Mouse (Mus musculus) liver, postnatal 0 days (tissue): ENCODE results near the gene Galntl5. TPM values are rescaled to one million over a fixed set of nuclear protein-coding genes. Genes with fewer than 3 reads are reported as not detected.
A peak's percentile ranks its signal among the peaks of the same experiment; 100 is the strongest.
"Not testable (repeated sequence)": the region's sequence is repeated elsewhere in the genome, so short reads cannot be mapped to it uniquely, and the experiment has no call there.

Source experiments
- ATAC-seq: fragments of 200-750 bp; cut with Nextera tagmentation; 2 replicates; pipeline ENCODE4 v1.8.0; 2017; ENCODE audit warnings: mild to moderate bottlenecking, moderate library complexity
- DNase-seq: peaks from one replicate; pipeline ENCODE4 v3.0.0-alpha.2; 2016
- H3K27ac ChIP-seq: fragments of 300-500 bp; sonication (generic); 2 replicates; pipeline ENCODE4 v1.5.1; 2014; ENCODE audit warnings: antibody characterized with exemption, moderate library complexity, mild to moderate bottlenecking, low read depth
- H3K27me3 ChIP-seq: fragments of 300-500 bp; sonication (generic); 2 replicates; pipeline ENCODE4 v1.6.1; 2014; ENCODE audit warnings: low read length, control low read depth, mixed read lengths; ENCODE audit not compliant: insufficient read depth
- H3K36me3 ChIP-seq: fragments of 300-500 bp; sonication (generic); replicated peaks from 2 replicates; pipeline ENCODE4 v1.6.1; 2014; ENCODE audit warnings: mild to moderate bottlenecking, control low read depth, low read length, moderate library complexity, mixed read lengths; ENCODE audit not compliant: insufficient read depth
- H3K4me1 ChIP-seq: fragments of 300-500 bp; sonication (generic); 2 replicates; pipeline ENCODE4 v1.6.1; 2014; ENCODE audit warnings: antibody characterized with exemption, mild to moderate bottlenecking, control low read depth; ENCODE audit not compliant: insufficient read depth
- H3K4me2 ChIP-seq: fragments of 300-500 bp; sonication (generic); 2 replicates; pipeline ENCODE4 v1.6.1; 2014; ENCODE audit warnings: low read depth, mild to moderate bottlenecking, low read length, moderate library complexity, mixed read lengths
- H3K4me3 ChIP-seq: fragments of 300-500 bp; sonication (generic); 2 replicates; pipeline ENCODE4 v1.5.1; 2014; ENCODE audit warnings: low read depth, low read length
- H3K9ac ChIP-seq: fragments of 300-500 bp; sonication (generic); replicated peaks from 2 replicates; pipeline ENCODE4 v1.6.1; 2014; ENCODE audit warnings: mild to moderate bottlenecking, moderate library complexity
- H3K9me3 ChIP-seq: fragments of 300-500 bp; sonication (generic); 2 replicates; pipeline ENCODE4 v1.6.1; 2016; ENCODE audit warnings: mild to moderate bottlenecking, control low read depth, low read length, mixed read lengths
- CTCF ChIP-seq: sonication (generic); IDR thresholded peaks from 2 replicates; pipeline ENCODE4 v1.5.1; 2016; ENCODE audit warnings: antibody characterized with exemption, low read depth
- EP300 ChIP-seq: IDR thresholded peaks from 2 replicates; pipeline ENCODE4 v1.6.1; 2016; ENCODE audit warnings: antibody characterized with exemption, low read depth, mild to moderate bottlenecking
- WGBS: fragments of 180-500 bp; shearing (Covaris S2); extraction: QIAGEN DNeasy Blood & Tissue Kit; methylation state at CpG from one replicate; pipeline ENCODE4 v1.1.7; 2014; ENCODE audit not compliant: insufficient replicate concordance; 5-methylcytosine and 5-hydroxymethylcytosine counted together
- polyA plus RNA-seq: library from polyadenylated mRNA; unstranded; fragments of >200 nt; fragmentation: Nextera tagmentation; extraction: Ambion mirVana; gene quantifications from 2 replicates; pipeline ENCODE4 v1.2.1, GENCODE M21; 2015

Gene Galntl5
- polyA plus RNA-seq, 1 experiment from 2014 or later, result not detected

DNA sequence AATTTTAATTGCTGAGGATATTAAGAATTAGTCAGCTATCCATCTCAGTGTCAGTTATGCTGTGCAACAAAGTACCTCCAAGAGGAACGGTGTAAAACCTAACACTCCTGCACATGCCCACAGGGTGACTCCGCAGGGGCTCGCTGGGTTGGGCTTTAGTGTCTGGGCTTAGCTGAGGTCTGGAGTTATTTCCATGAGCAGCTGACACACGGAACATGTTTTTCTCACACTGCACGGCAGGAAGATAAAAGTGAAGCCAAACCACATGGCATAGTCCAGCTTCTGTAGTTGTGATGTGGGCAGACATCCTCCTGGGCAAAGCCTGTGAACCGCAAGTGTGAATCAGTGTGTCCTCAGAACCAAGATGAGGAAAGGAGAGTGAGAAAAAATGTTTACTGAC lies 33.7 kb downstream of the Galntl5 start:
- Histone ChIP-seq H3K4me2 (no peak overlapping the region), H3K4me1 (no peaks in the 10 kb centered on the region), H3K27ac (no peak overlapping the region), H3K36me3 (no peaks in the 10 kb centered on the region), H3K9me3 (no peaks in the 10 kb centered on the region), H3K4me3 (no peak overlapping the region), H3K9ac (no peak overlapping the region), H3K27me3 (no peaks in the 10 kb centered on the region)
- DNase-seq, result no peak
- no peak for TF ChIP-seq EP300
- WGBS, result 82% methylated on average over 6 of the region's 6 CpGs
- ATAC-seq, result no peak

DNA sequence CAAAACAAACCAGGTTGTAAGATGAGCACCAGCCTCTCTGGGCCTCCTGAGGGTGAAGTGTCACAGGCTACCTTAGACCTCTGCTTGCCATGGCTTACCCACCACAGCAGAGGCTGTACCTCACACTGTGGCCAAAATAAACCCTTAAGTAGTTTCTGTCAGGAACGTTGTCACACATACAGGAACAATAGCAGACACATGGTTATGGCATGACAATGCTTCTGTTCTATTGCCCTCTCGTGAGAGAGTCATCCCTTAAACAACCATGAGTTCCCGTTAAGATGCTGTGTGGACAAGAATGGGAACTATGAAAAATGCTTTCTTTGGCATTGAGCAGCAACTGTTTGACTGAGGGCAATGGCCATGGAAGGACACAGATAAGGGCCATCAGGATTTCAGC lies 40.3 kb downstream of the Galntl5 start, which contains the start of gene Galnt11:
TSS of gene Galnt11 (plus strand) at position 301 of the 400 bp plus-strand sequence.
- DNase-seq, result no peak
- WGBS, result 72% methylated on average over 3 of the region's 3 CpGs

DNA sequence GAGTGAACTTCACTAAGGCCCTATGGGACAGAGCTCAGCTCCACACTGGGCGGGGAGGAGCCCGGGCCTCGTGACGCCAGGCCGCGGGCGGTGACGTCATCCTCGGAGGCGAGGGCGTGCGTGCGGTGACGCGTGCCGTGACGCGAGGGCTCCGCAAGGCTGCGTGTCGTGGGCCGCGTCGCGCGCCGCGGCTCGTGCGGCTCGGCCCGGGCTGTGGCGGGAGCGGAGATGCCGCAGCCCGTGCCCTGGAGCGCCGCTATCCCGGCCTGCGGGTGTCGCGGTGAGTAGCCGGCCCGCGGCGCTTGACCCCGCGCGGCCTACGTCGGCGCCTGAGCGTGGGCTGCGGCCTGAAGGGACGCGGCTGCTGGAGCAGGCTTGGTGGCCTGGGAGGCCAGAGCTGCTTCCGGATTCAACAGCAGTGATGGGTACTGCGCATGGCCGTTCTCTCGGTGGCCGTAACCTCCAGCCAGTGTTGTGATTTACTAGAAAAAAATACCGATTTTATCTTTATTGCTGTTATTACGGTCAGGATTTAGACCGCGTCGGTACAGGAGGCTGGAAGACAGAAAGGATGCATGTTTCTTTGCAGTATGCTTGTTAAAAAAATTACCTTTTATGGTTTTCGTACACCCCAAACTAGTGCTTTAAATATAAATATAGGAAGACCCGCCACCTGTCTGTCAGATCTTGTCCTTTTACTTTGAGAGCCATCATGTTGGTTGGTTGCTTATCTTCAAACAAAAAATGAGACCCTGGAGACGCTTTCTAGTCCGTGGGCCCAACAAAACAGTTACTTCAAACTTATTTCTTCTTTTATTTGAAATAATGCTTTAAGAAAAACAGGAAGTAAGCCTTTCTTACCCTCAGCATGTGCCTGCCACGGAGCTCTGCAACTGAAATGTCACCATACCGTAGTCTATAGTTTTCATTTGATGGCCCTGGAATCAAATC lies 41.8 kb downstream of the Galntl5 start, which contains the start of gene E130116L18Rik:
TSS of gene E130116L18Rik (minus strand) at position 402 of the 951 bp plus-strand sequence.
- Histone ChIP-seq H3K9me3 (no peaks in the 10 kb centered on the region), H3K4me2 (peak within 1 kb of the TSS; percentile 57), H3K36me3 (no peaks in the 10 kb centered on the region), H3K4me3 (peak within 1 kb of the TSS; percentile 56), H3K9ac (peak within 1 kb of the TSS; percentile 62), H3K4me1 (peaks cover 6% of the 10 kb centered on the region; the same call in 1 of the 2 replicates), H3K27ac (peak within 1 kb of the TSS; percentile 70), H3K27me3 (no peaks in the 10 kb centered on the region)
- 1% methylated on average over 71 of the region's 72 CpGs for WGBS
- DNase-seq (peak; percentile 89), ATAC-seq (peak; percentile 97)
- TF ChIP-seq EP300 (no peak), CTCF (no peak)

More for the DNA sequence above, 40.3 kb downstream of the Galntl5 start, which contains the start of gene Galnt11:
- H3K4me1 ChIP-seq, result peaks cover 6% of the 10 kb centered on the region; the same call in 1 of the 2 replicates
- H3K4me2 ChIP-seq, result peak within 1 kb of the TSS; percentile 57
- H3K36me3 ChIP-seq, result no peaks in the 10 kb centered on the region
- no peak for ATAC-seq
- H3K27ac ChIP-seq, result peak within 1 kb of the TSS; percentile 70
- TF ChIP-seq CTCF (no peak), EP300 (no peak)
- peak within 1 kb of the TSS; percentile 56 for H3K4me3 ChIP-seq
- H3K27me3 ChIP-seq, result no peaks in the 10 kb centered on the region
- H3K9ac ChIP-seq, result peak within 1 kb of the TSS; percentile 62
- H3K9me3 ChIP-seq, result no peaks in the 10 kb centered on the region

DNA sequence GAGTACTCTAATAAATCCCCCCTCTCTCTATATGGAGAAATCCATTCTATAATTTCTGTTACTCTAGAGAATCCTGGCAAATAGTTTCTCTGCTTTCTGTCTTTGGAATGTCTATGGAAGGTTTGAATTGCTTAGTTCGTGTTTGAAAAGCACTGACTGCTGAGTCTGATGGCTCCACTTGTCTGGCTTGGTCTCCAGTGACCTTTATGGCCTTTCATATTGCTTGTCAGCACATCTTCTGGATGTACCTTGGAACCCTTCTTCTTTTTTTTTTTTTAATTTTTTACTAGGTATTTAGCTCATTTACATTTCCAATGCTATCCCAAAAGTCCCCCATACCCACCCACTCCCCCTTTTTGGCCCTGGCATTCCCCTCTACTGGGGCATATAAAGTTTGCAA lies 43.1 kb downstream of the Galntl5 start:
- WGBS, result 64% methylated on average over 1 of the region's 1 CpGs
- not testable (repeated sequence) for H3K27ac ChIP-seq, ATAC-seq, H3K4me2 ChIP-seq, H3K4me3 ChIP-seq, H3K9me3 ChIP-seq, H3K36me3 ChIP-seq, H3K27me3 ChIP-seq, H3K4me1 ChIP-seq, DNase-seq, H3K9ac ChIP-seq

DNA sequence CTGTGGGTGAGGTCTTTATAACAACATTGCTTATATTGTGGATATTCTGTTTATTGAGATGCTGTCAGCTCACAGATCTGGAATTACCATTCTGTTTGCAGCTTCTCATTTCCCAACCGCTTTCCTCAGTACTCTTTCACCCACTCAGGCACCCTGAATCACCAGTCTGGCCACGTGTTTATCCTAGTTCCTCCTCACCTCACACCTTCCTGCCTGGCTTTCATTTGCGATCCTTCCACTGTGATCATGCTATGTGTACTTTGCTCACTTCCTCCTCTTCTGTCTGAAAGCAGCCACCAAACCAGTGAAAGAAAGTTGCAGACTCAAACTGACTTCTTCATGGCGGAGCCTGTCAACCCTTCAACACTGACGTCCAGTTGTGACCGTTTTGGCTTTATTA lies 61.8 kb downstream of the Galntl5 start:
- DNase-seq (no peak), ATAC-seq (no peak)
- H3K9ac ChIP-seq, result no peak overlapping the region
- no peak overlapping the region for H3K4me3 ChIP-seq
- H3K27ac ChIP-seq, result no peak overlapping the region
- WGBS, result 66% methylated on average over 6 of the region's 6 CpGs
- peaks cover 3% of the 10 kb centered on the region; the same call in 1 of the 2 replicates for H3K4me1 ChIP-seq
- no peaks in the 10 kb centered on the region for H3K36me3 ChIP-seq
- H3K27me3 ChIP-seq, result no peaks in the 10 kb centered on the region
- no peaks in the 10 kb centered on the region for H3K9me3 ChIP-seq
- H3K4me2 ChIP-seq, result no peak overlapping the region
- no peak for TF ChIP-seq EP300
- no peak for TF ChIP-seq CTCF

DNA sequence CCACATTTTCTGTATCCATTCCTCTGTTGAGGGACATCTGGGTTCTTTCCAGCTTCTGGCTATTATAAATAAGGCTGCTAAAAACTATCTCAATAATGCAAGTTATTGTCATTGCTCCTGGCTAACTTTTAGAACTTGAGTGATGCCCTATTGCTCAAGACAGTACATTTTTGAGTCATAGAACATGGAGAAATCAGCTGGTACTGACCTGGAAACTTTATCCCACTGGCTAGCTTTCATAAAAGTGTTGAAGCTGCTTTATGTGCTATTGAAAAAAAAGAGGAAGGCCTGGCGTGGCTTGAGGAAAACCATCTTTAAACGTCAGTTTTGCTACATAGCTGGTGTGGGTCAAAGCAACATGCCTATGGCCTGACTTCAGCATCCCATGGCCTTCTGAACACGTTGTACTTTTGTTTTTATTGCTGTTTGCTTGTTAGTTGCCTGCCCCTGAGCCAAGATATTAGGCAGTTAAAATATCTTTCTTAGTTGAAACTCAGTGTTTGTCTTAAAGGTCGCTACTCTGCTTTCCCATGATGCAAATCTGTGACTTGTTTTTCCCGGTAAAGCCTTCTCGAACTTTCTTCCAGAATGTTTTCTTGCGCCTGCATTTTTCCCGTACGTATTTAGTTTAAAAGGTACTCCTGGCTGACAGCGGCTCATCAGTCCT lies 64.7 kb downstream of the Galntl5 start:
- no peak for ATAC-seq
- no peak for DNase-seq
- TF ChIP-seq CTCF (no peak), EP300 (no peak)
- H3K27ac ChIP-seq, result peak overlapping the region; percentile 53
- H3K9ac ChIP-seq, result no peak overlapping the region
- H3K9me3 ChIP-seq, result no peaks in the 10 kb centered on the region
- no peaks in the 10 kb centered on the region for H3K27me3 ChIP-seq
- WGBS, result 75% methylated on average over 10 of the region's 10 CpGs
- peaks cover 3% of the 10 kb centered on the region; the same call in 1 of the 2 replicates for H3K4me1 ChIP-seq
- peaks cover 2% of the 10 kb centered on the region; the same call in 1 of the 2 replicates for H3K36me3 ChIP-seq
- H3K4me3 ChIP-seq, result no peak overlapping the region
- no peak overlapping the region for H3K4me2 ChIP-seq
